In genomic region chr7:135713326-135713725, GRCm38 (mm10) we compare ENCODE assay signal across 8 mouse cellular contexts. TPM values are rescaled to one million over a fixed set of nuclear protein-coding genes. Genes with fewer than 3 reads are reported as not detected.
DNase-seq lines count a peak whose midpoint lies in the region; ATAC-seq and TF ChIP-seq lines count a peak whose summit lies in the region.

No protein-coding gene starts in this region.

- no peaks in the 10 kb centered on the region for H3K9me3 ChIP-seq in heart, embryonic 13.5 days
- H3K9me3 ChIP-seq in forebrain, embryonic 12.5 days: no peaks in the 10 kb centered on the region
- H3K9me3 ChIP-seq in limb, embryonic 14.5 days (ENCODE audit: control insufficient read depth, low read length): no peaks in the 10 kb centered on the region

- H3K27me3 ChIP-seq in heart, embryonic 13.5 days (replicated peaks): no peaks in the 10 kb centered on the region
- H3K27me3 ChIP-seq in forebrain, embryonic 12.5 days: no peaks in the 10 kb centered on the region
- no peaks in the 10 kb centered on the region for H3K27me3 ChIP-seq in limb, embryonic 14.5 days (ENCODE audit: control insufficient read depth, insufficient read depth, low read length)

- no peak overlapping the region for H3K27ac ChIP-seq in heart, embryonic 13.5 days (replicated peaks)
- H3K27ac ChIP-seq in forebrain, embryonic 12.5 days: no peak overlapping the region
- no peak overlapping the region for H3K27ac ChIP-seq in limb, embryonic 14.5 days (replicated peaks; ENCODE audit: low read depth, low read length)

- H3K4me2 ChIP-seq in heart, embryonic 13.5 days: peak overlapping the region; percentile 81
- H3K4me2 ChIP-seq in forebrain, embryonic 12.5 days: peak overlapping the region; percentile 70
- H3K4me2 ChIP-seq in limb, embryonic 14.5 days (replicated peaks; ENCODE audit: low read depth, low read length, severe bottlenecking): peak overlapping the region; percentile 54

- H3K4me1 ChIP-seq in heart, embryonic 13.5 days: peaks cover 32% of the 10 kb centered on the region
- H3K4me1 ChIP-seq in forebrain, embryonic 12.5 days: peaks cover 31% of the 10 kb centered on the region
- peaks cover 24% of the 10 kb centered on the region for H3K4me1 ChIP-seq in limb, embryonic 14.5 days (ENCODE audit: control insufficient read depth, insufficient read depth, low read length)

- peaks cover 23% of the 10 kb centered on the region for H3K36me3 ChIP-seq in heart, embryonic 13.5 days
- H3K36me3 ChIP-seq in forebrain, embryonic 12.5 days (replicated peaks): peaks cover 22% of the 10 kb centered on the region
- peaks cover 14% of the 10 kb centered on the region for H3K36me3 ChIP-seq in limb, embryonic 14.5 days (ENCODE audit: control insufficient read depth, insufficient read depth, low read length)

- peak overlapping the region; percentile 97 for H3K4me3 ChIP-seq in heart, embryonic 13.5 days
- peak overlapping the region; percentile 89 for H3K4me3 ChIP-seq in forebrain, embryonic 12.5 days (replicated peaks)
- peak overlapping the region; percentile 82 for H3K4me3 ChIP-seq in limb, embryonic 14.5 days (replicated peaks; ENCODE audit: low read length)

- H3K9ac ChIP-seq in heart, embryonic 13.5 days: peak overlapping the region; percentile 38
- H3K9ac ChIP-seq in forebrain, embryonic 12.5 days: peak overlapping the region; percentile 17; the same call in 1 of the 2 replicates
- no peak overlapping the region for H3K9ac ChIP-seq in limb, embryonic 14.5 days (ENCODE audit: low read depth, low read length, severe bottlenecking)

- no peak for ATAC-seq in heart, embryonic 13.5 days (ENCODE audit: extremely low read depth, insufficient number of reproducible peaks, low FRiP score, low TSS enrichment)
- no peak for ATAC-seq in forebrain, embryonic 12.5 days (ENCODE audit: low FRiP score)
- ATAC-seq in limb, embryonic 14.5 days (ENCODE audit: low FRiP score, low read depth): no peak
- no peak for ATAC-seq in granulocyte monocyte progenitor cell, adult 5-6 weeks (replicated peaks; ENCODE audit: poor library complexity, severe bottlenecking)

- 79% methylated on average over 8 of the region's 8 CpGs for WGBS in heart, embryonic 13.5 days
- WGBS in forebrain, embryonic 12.5 days: 73% methylated on average over 8 of the region's 8 CpGs
- 85% methylated on average over 8 of the region's 8 CpGs for WGBS in limb, embryonic 14.5 days

- TF ChIP-seq POLR2A in limb, embryonic 14.5 days (IDR thresholded peaks at IDR 0.05; ENCODE audit: borderline replicate concordance, extremely low read depth, insufficient read depth, insufficient read length): no peak

- no peak for DNase-seq in heart, postnatal 4 days
- peak; percentile 42 for DNase-seq in CD4-positive helper T cell, adult 2 months (ENCODE audit: low read depth, low spot score)
- DNase-seq in limb, embryonic 14.5 days (ENCODE audit: low spot score): no peak
- no peak for DNase-seq in MN1 (ENCODE audit: low spot score)
- no peak for DNase-seq in gastrocnemius, postnatal 36 days

- intact Hi-C loops in gastrocnemius, postnatal 36 days (cut with DNase I): no loop called here

RNA-seq across cellular contexts. Expression of gene Mki67, which starts 2.8 kb away (rescaled TPM):
- 23.5 and 26.2 TPM in 2 replicates for polyA plus RNA-seq in heart, embryonic 13.5 days (2015; fragmentation: Nextera tagmentation; extraction: Ambion mirVana)
- total RNA-seq in heart, postnatal 4 days (2021): 100 to 1,000 TPM in 1 of 2 experiments, 10 to 100 TPM in 1; 96.2 to 108 TPM
- polyA plus RNA-seq in forebrain, embryonic 12.5 days (2016; fragmentation: Nextera tagmentation; extraction: Ambion mirVana): 63.2 and 67.6 TPM in 2 replicates
- polyA plus RNA-seq in limb, embryonic 14.5 days (2012; rRNA removed): 21.9 and 43.1 TPM in 2 replicates
- 47.7 and 53.5 TPM in 2 replicates for polyA plus RNA-seq in limb, embryonic 14.5 days (2014; fragmentation: Nextera tagmentation; extraction: Ambion mirVana)
- 154 and 199 TPM in 2 replicates for total RNA-seq in granulocyte monocyte progenitor cell, adult 5-6 weeks (2014; fragmentation: Nextera tagmentation)
- total RNA-seq in granulocyte monocyte progenitor cell, adult 5-6 weeks (2017): 269 and 306 TPM in 2 replicates
- total RNA-seq in gastrocnemius, postnatal 36 days (2021): 1 to 10 TPM; 1.3 to 2.6 TPM

Comparison
In these comparisons a context has a peak if more than half of its experiments do, and no peak if none do; other contexts are left out.
1. RNA of gene Mki67, which starts 2.8 kb away (total RNA-seq): 154 to 306 TPM in granulocyte monocyte progenitor cell, adult 5-6 weeks and 96.2 to 108 TPM in heart, postnatal 4 days; 1.3 to 2.6 TPM in gastrocnemius, postnatal 36 days; every median in the first group is over 10 times any median in the second.
2. Peak in every context shown above with its lines, with median percentiles within 50 percentile points of each other: H3K4me2 ChIP-seq and H3K4me3 ChIP-seq.